Mouse (Mus musculus): ENCODE results near the gene Sept1. TPM values are rescaled to one million over a fixed set of nuclear protein-coding genes. Genes with fewer than 3 reads are reported as not detected.
A peak's percentile ranks its signal among the peaks of the same experiment; 100 is the strongest.

The Sept1 gene
- polyA plus RNA-seq, 1 experiment = 280 TPM

DNA sequence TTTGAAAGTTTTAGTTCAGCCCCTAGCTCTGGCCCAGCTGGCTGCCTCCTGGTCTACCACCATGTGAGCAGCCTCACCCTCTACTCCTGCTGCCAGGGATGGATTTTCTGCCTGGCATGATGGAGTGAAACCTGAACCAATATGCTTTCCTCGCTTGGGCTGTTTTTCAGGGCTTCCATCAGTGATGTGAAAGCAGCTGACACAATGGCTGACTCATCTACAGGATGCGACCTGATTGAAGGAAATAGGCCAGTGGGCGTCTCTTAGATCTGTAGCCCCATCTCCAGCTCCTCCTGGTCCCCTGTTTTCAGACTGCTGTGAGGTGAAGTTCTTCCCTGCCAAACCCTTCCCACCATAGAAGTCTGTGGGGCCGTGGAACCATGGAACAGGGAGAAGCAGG lies 56.0 kb downstream of the Sept1 start:
- Histone ChIP-seq H3K36me3 (ENCODE audit: control insufficient read depth, insufficient read depth, low read length) (no peaks in the 10 kb centered on the region), H3K4me3 (ENCODE audit: extremely low read depth, insufficient read depth, insufficient read length) (no peak overlapping the region), H3K27ac (ENCODE audit: insufficient read depth, low read length) (no peak overlapping the region), H3K4me1 (ENCODE audit: control insufficient read depth, insufficient read depth, insufficient read length) (peaks cover 10% of the 10 kb centered on the region; the same call in 1 of the 2 replicates), H3K27me3 (ENCODE audit: control insufficient read depth, insufficient read depth, low read length) (no peaks in the 10 kb centered on the region)
- DNase-seq (ENCODE audit: low read depth in 1 of 2, low spot score in 2 of 2) = no peak
- WGBS = 85% methylated on average over 4 of the region's 4 CpGs
- TF ChIP-seq POLR2A (IDR thresholded peaks at IDR 0.05; ENCODE audit: low read depth, low read length) (no peak), CTCF (IDR thresholded peaks at IDR 0.05; ENCODE audit: extremely low read depth, insufficient read depth, insufficient read length, insufficient replicate concordance) (no peak)

DNA sequence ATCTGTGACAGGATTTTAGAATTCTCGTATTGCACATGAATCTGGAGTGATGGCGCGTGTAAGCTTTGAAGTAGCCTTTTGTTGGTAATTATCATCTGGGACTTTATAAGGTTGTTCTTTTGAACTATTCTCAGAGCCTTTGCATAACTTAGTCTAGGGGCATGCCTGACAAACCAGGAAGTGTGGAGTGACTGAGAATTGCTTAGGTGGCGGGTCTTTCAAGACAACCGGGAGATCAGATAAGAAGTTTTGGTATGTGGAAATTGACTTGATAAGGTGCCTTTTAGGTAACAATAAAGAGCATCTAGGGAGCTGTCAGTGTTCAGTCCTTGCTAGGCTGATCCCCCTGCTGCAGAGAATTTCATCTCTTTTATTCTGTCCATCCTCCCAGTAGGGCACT lies 66.4 kb downstream of the Sept1 start:
- H3K27ac ChIP-seq (ENCODE audit: insufficient read depth, low read length) = no peak overlapping the region
- H3K36me3 ChIP-seq (ENCODE audit: control insufficient read depth, insufficient read depth, low read length) = no peaks in the 10 kb centered on the region
- no peak overlapping the region for H3K4me3 ChIP-seq (ENCODE audit: extremely low read depth, insufficient read depth, insufficient read length)
- TF ChIP-seq CTCF (IDR thresholded peaks at IDR 0.05; ENCODE audit: extremely low read depth, insufficient read depth, insufficient read length, insufficient replicate concordance) = no peak
- no peak for TF ChIP-seq POLR2A (IDR thresholded peaks at IDR 0.05; ENCODE audit: low read depth, low read length)
- WGBS = 77% methylated on average over 5 of the region's 5 CpGs
- H3K27me3 ChIP-seq (ENCODE audit: control insufficient read depth, insufficient read depth, low read length) = no peaks in the 10 kb centered on the region
- DNase-seq (ENCODE audit: low read depth in 1 of 2, low spot score in 2 of 2) = no peak
- H3K4me1 ChIP-seq (ENCODE audit: control insufficient read depth, insufficient read depth, insufficient read length) = peaks cover 14% of the 10 kb centered on the region; the same call in 1 of the 2 replicates

DNA sequence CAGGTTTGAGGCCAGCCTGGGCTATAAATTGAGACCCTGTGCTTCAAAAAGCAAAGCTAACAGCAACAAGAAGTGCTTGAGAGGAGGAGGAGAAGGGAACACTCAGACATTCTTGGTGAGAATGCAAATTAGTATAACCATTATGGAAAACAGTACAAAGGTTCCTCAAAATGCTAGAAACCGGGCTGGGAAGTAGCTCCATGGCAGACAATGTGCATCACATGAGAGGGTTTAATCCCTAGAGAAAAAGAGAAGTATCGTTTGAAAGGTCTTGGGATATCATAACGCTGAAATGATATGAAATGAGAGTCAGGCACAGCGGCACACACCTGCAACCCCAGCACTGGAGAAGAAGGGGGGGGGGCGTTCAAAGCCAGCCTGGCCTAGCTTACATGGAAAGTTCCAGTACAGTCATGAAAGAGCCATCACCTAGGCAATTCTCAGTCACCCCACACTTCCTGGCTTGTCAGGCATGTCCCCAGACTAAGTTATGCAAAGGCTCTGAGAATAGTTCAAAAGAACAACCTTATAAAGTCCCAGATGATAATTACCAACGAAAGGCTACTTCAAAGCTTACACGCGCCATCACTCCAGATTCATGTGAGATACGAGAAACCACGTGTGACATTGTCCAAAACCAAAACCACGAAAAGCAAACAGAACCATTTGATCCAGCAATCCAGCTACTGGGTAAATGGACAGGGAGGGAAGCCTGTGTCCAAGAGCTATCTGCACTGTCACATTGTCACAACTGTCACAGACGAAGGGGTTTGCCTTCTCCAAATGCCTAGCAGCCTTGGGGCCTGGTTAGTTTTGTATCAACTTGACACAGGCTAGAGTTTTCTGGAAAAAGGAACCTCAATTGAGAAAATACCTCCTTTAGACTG lies 67.1 kb downstream of the Sept1 start:
- TF ChIP-seq POLR2A (IDR thresholded peaks at IDR 0.05; ENCODE audit: low read depth, low read length) (no peak), CTCF (IDR thresholded peaks at IDR 0.05; ENCODE audit: extremely low read depth, insufficient read depth, insufficient read length, insufficient replicate concordance) (no peak)
- H3K4me1 ChIP-seq (ENCODE audit: control insufficient read depth, insufficient read depth, insufficient read length) = peaks cover 14% of the 10 kb centered on the region; the same call in 1 of the 2 replicates
- no peak for DNase-seq (ENCODE audit: low read depth in 1 of 2, low spot score in 2 of 2)
- no peaks in the 10 kb centered on the region for H3K36me3 ChIP-seq (ENCODE audit: control insufficient read depth, insufficient read depth, low read length)
- H3K27ac ChIP-seq (ENCODE audit: insufficient read depth, low read length) = peak overlapping the region; percentile 49; the same call in 1 of the 2 replicates
- H3K27me3 ChIP-seq (ENCODE audit: control insufficient read depth, insufficient read depth, low read length) = no peaks in the 10 kb centered on the region
- WGBS = 42% methylated on average over 12 of the region's 12 CpGs
- H3K4me3 ChIP-seq (ENCODE audit: extremely low read depth, insufficient read depth, insufficient read length) = no peak overlapping the region

Other genes starting within 250 kb of the Sept1 start
- gene Mvp, start 218.5 kb downstream of the Sept1 start, polyA plus RNA-seq (2012; rRNA removed) = 63.3 and 80.9 TPM in 2 replicates
- gene Pagr1b, start 216.6 kb downstream of the Sept1 start, polyA plus RNA-seq (2012; rRNA removed) = 0.48 and 2.5 TPM in 2 replicates
- gene Pagr1a, start 215.8 kb downstream of the Sept1 start, polyA plus RNA-seq (2012; rRNA removed) = 3.1 and 3.3 TPM in 2 replicates
- 27.8 and 31.8 TPM in 2 replicates for gene Gm42742, start 212.0 kb downstream of the Sept1 start, polyA plus RNA-seq (2012; rRNA removed)
- 5.8 and 6.5 TPM in 2 replicates for gene Prrt2, start 211.9 kb downstream of the Sept1 start, polyA plus RNA-seq (2012; rRNA removed)
- 215 and 345 TPM in 2 replicates for gene Maz, start 206.1 kb downstream of the Sept1 start, polyA plus RNA-seq (2012; rRNA removed)
- 6.3 and 8.2 TPM in 2 replicates for gene Kif22, start 190.7 kb downstream of the Sept1 start, polyA plus RNA-seq (2012; rRNA removed)
- gene Zg16, start 145.8 kb downstream of the Sept1 start, polyA plus RNA-seq (2012; rRNA removed) = 1,018 and 1,065 TPM in 2 replicates
- gene AI467606, start 141.8 kb downstream of the Sept1 start, polyA plus RNA-seq (2012; rRNA removed) = 135 and 221 TPM in 2 replicates
- gene Qprt, start 110.9 kb downstream of the Sept1 start, polyA plus RNA-seq (2012; rRNA removed) = 5.5 and 5.8 TPM in 2 replicates
- gene Spn, start 95.3 kb downstream of the Sept1 start, polyA plus RNA-seq (2012; rRNA removed) = 54.6 and 56.6 TPM in 2 replicates
- gene Cd2bp2, start 37.1 kb downstream of the Sept1 start, polyA plus RNA-seq (2012; rRNA removed) = 22.7 and 26.4 TPM in 2 replicates
- 33.0 and 34.3 TPM in 2 replicates for gene Tbc1d10b, start 24.7 kb downstream of the Sept1 start, polyA plus RNA-seq (2012; rRNA removed)
- 1.2 and 5.2 TPM in 2 replicates for gene Mylpf, start 24.2 kb downstream of the Sept1 start, polyA plus RNA-seq (2012; rRNA removed)
- 9.2 and 12.9 TPM in 2 replicates for gene Zfp553, start 69 bp downstream of the Sept1 start, polyA plus RNA-seq (2012; rRNA removed)
- 35.6 and 68.3 TPM in 2 replicates for gene Zfp771, start 11.1 kb upstream of the Sept1 start, polyA plus RNA-seq (2012; rRNA removed)
- 30.8 and 37.5 TPM in 2 replicates for gene Dctpp1, start 27.6 kb upstream of the Sept1 start, polyA plus RNA-seq (2012; rRNA removed)
- gene Sephs2, start 40.9 kb upstream of the Sept1 start, polyA plus RNA-seq (2012; rRNA removed) = 12.9 and 16.0 TPM in 2 replicates
- gene Itgal, start 63.1 kb upstream of the Sept1 start, polyA plus RNA-seq (2012; rRNA removed) = 92.1 and 105 TPM in 2 replicates
- 7.8 and 12.1 TPM in 2 replicates for gene Zfp768, start 112.5 kb upstream of the Sept1 start, polyA plus RNA-seq (2012; rRNA removed)
- 7.2 and 10.0 TPM in 2 replicates for gene Zfp747, start 142.9 kb upstream of the Sept1 start, polyA plus RNA-seq (2012; rRNA removed)
- gene 9130019O22Rik, start 154.0 kb upstream of the Sept1 start, polyA plus RNA-seq (2012; rRNA removed) = 3.2 and 3.7 TPM in 2 replicates
- 4.3 and 6.4 TPM in 2 replicates for gene E430018J23Rik, start 160.5 kb upstream of the Sept1 start, polyA plus RNA-seq (2012; rRNA removed)
- 6.1 TPM in 2 replicates for gene Zfp764, start 173.7 kb upstream of the Sept1 start, polyA plus RNA-seq (2012; rRNA removed)
- gene Zfp688, start 188.9 kb upstream of the Sept1 start, polyA plus RNA-seq (2012; rRNA removed) = 24.9 and 35.9 TPM in 2 replicates
- gene Zfp689, start 216.0 kb upstream of the Sept1 start, polyA plus RNA-seq (2012; rRNA removed) = 4.1 and 6.2 TPM in 2 replicates
- gene Prr14, start 226.5 kb upstream of the Sept1 start, polyA plus RNA-seq (2012; rRNA removed) = 76.5 and 84.4 TPM in 2 replicates
- gene Fbrs, start 246.1 kb upstream of the Sept1 start, polyA plus RNA-seq (2012; rRNA removed) = 56.1 and 61.0 TPM in 2 replicates

All from spleen, adult 2 months (tissue).